Mouse (Mus musculus): ENCODE measurements around the gene Flii.

- TF ChIP-seq CTCF (IDR thresholded peaks at IDR 0.05; ENCODE audit: low read depth, low read length) (no peak), GATA1 (IDR thresholded peaks at IDR 0.05; ENCODE audit: borderline replicate concordance, low read length) (no peak), POLR2AphosphoS5 (IDR thresholded peaks at IDR 0.05; ENCODE audit: insufficient replicate concordance, low read depth, low read length) (no peak)
These were observed 27.5 kb downstream of the Flii start, which contains the start of gene Llgl1 for GRCm38 (mm10) chr11:60699524-60700075.

Measured in G1E (cell line).